Comparison of ENCODE assay signal across 21 mouse cellular contexts in genomic region chr16:73317644-73318043, GRCm38 (mm10).
DNase-seq lines count a peak whose midpoint lies in the region; ATAC-seq and TF ChIP-seq lines count a peak whose summit lies in the region.
"Had no signal": no experiment of that assay in that cellular context is flagged by ENCODE, and none has a peak within 500 bp of the region (broad histone marks: within the 10 kb centered on the region; RNA-seq: fewer than 3 reads in every experiment).

No protein-coding gene starts in this region.

- no peak for TF ChIP-seq POLR2A in brain, embryonic 14.5 days (IDR thresholded peaks at IDR 0.05; ENCODE audit: borderline replicate concordance, extremely low read depth, insufficient read depth, insufficient read length, poor library complexity, severe bottlenecking)

- H3K9ac ChIP-seq in forebrain, embryonic 15.5 days (replicated peaks), result no peak overlapping the region
- no peak overlapping the region for H3K9ac ChIP-seq in forebrain, embryonic 13.5 days
- H3K9ac ChIP-seq in forebrain, postnatal 0 days, result no peak overlapping the region
- no peak overlapping the region for H3K9ac ChIP-seq in forebrain, embryonic 12.5 days
- H3K9ac ChIP-seq: embryonic facial prominence, embryonic 13.5 days; embryonic facial prominence, embryonic 15.5 days had no signal

- peak; percentile 60 for DNase-seq in forebrain, postnatal 0 days
- DNase-seq in brain, embryonic 14.5 days (ENCODE audit: low read depth), result peak; percentile 66
- no peak for DNase-seq in ovary, postnatal 10 days (ENCODE audit: low spot score)
- DNase-seq in adrenal gland, adult 8-10 months, result no peak
- DNase-seq: adrenal gland, adult 2 months; adrenal gland, postnatal 14 days; adrenal gland, postnatal 36 days; cerebellum, adult 11 months; cerebellum, adult 18-20 months; cerebellum, adult 8-10 months; cerebellum, adult 9-11 months; cerebellum, postnatal 14 days; cerebellum, postnatal 36 days; embryo, embryonic 11 days; gastrocnemius, adult 2 months had no signal

- no peak overlapping the region for H3K27ac ChIP-seq in forebrain, embryonic 15.5 days (replicated peaks)
- no peak overlapping the region for H3K27ac ChIP-seq in forebrain, embryonic 13.5 days
- no peak overlapping the region for H3K27ac ChIP-seq in forebrain, postnatal 0 days (ENCODE audit: low read depth, low read length)
- no peak overlapping the region for H3K27ac ChIP-seq in forebrain, embryonic 12.5 days
- H3K27ac ChIP-seq: embryonic facial prominence, embryonic 13.5 days; embryonic facial prominence, embryonic 15.5 days; gastrocnemius, adult 2 months had no signal

- no peak overlapping the region for H3K4me2 ChIP-seq in forebrain, embryonic 15.5 days (replicated peaks)
- no peak overlapping the region for H3K4me2 ChIP-seq in forebrain, embryonic 13.5 days
- no peak overlapping the region for H3K4me2 ChIP-seq in forebrain, postnatal 0 days (ENCODE audit: low read depth)
- no peak overlapping the region for H3K4me2 ChIP-seq in forebrain, embryonic 12.5 days
- H3K4me2 ChIP-seq: embryonic facial prominence, embryonic 13.5 days; embryonic facial prominence, embryonic 15.5 days had no signal

- WGBS in forebrain, embryonic 15.5 days, result 63% methylated on average over 2 of the region's 2 CpGs
- WGBS in forebrain, embryonic 13.5 days, result 92% methylated on average over 2 of the region's 2 CpGs
- WGBS in forebrain, postnatal 0 days, result 59% methylated on average over 2 of the region's 2 CpGs
- WGBS in forebrain, embryonic 12.5 days, result 91% methylated on average over 2 of the region's 2 CpGs

- no peaks in the 10 kb centered on the region for H3K36me3 ChIP-seq in forebrain, embryonic 15.5 days
- no peaks in the 10 kb centered on the region for H3K36me3 ChIP-seq in forebrain, embryonic 13.5 days (ENCODE audit: poor library complexity, severe bottlenecking)
- no peaks in the 10 kb centered on the region for H3K36me3 ChIP-seq in forebrain, postnatal 0 days (ENCODE audit: insufficient read depth)
- H3K36me3 ChIP-seq in forebrain, embryonic 12.5 days (replicated peaks), result no peaks in the 10 kb centered on the region
- H3K36me3 ChIP-seq: embryonic facial prominence, embryonic 13.5 days; embryonic facial prominence, embryonic 15.5 days had no signal

- H3K9me3 ChIP-seq in forebrain, embryonic 15.5 days, result no peaks in the 10 kb centered on the region
- H3K9me3 ChIP-seq in forebrain, embryonic 13.5 days (replicated peaks), result no peaks in the 10 kb centered on the region
- H3K9me3 ChIP-seq in forebrain, postnatal 0 days (ENCODE audit: low read length), result no peaks in the 10 kb centered on the region
- no peaks in the 10 kb centered on the region for H3K9me3 ChIP-seq in forebrain, embryonic 12.5 days
- H3K9me3 ChIP-seq: embryonic facial prominence, embryonic 13.5 days; embryonic facial prominence, embryonic 15.5 days had no signal

- ATAC-seq in forebrain, embryonic 15.5 days (replicated peaks), result peak; percentile 41; the same call in 1 of the 2 replicates
- no peak for ATAC-seq in forebrain, embryonic 13.5 days
- ATAC-seq in forebrain, postnatal 0 days, result peak; percentile 45; the same call in 1 of the 2 replicates
- ATAC-seq in forebrain, embryonic 12.5 days (ENCODE audit: low FRiP score), result no peak

- TF ChIP-seq CTCF in forebrain, postnatal 0 days (IDR thresholded peaks at IDR 0.05; ENCODE audit: low read depth), result no peak
- TF ChIP-seq CTCF in brain, embryonic 14.5 days (IDR thresholded peaks at IDR 0.05; ENCODE audit: borderline replicate concordance, extremely low read depth, insufficient read depth, insufficient read length), result no peak

- H3K4me1 ChIP-seq in forebrain, embryonic 15.5 days, result no peaks in the 10 kb centered on the region
- H3K4me1 ChIP-seq in forebrain, embryonic 13.5 days, result no peaks in the 10 kb centered on the region
- no peaks in the 10 kb centered on the region for H3K4me1 ChIP-seq in forebrain, postnatal 0 days (ENCODE audit: insufficient read depth)
- no peaks in the 10 kb centered on the region for H3K4me1 ChIP-seq in forebrain, embryonic 12.5 days
- H3K4me1 ChIP-seq: embryonic facial prominence, embryonic 13.5 days; embryonic facial prominence, embryonic 15.5 days had no signal

- no peaks in the 10 kb centered on the region for H3K27me3 ChIP-seq in forebrain, embryonic 15.5 days
- no peaks in the 10 kb centered on the region for H3K27me3 ChIP-seq in forebrain, embryonic 13.5 days
- no peaks in the 10 kb centered on the region for H3K27me3 ChIP-seq in forebrain, postnatal 0 days (ENCODE audit: insufficient read depth, low read length)
- H3K27me3 ChIP-seq in forebrain, embryonic 12.5 days, result no peaks in the 10 kb centered on the region
- H3K27me3 ChIP-seq: embryonic facial prominence, embryonic 13.5 days; embryonic facial prominence, embryonic 15.5 days had no signal

- no peak overlapping the region for H3K4me3 ChIP-seq in forebrain, embryonic 15.5 days
- H3K4me3 ChIP-seq in forebrain, embryonic 13.5 days, result no peak overlapping the region
- no peak overlapping the region for H3K4me3 ChIP-seq in forebrain, postnatal 0 days (ENCODE audit: low read depth, low read length)
- H3K4me3 ChIP-seq in forebrain, embryonic 12.5 days (replicated peaks), result no peak overlapping the region
- H3K4me3 ChIP-seq: embryonic facial prominence, embryonic 13.5 days; embryonic facial prominence, embryonic 15.5 days; erythroblast, embryonic 14.5 days; gastrocnemius, adult 2 months had no signal

Comparison
In these comparisons a context has a peak if more than half of its experiments do, and no peak if none do; other contexts are left out.
1. ATAC-seq: peak in forebrain, embryonic 15.5 days (single experiment) and forebrain, postnatal 0 days (single experiment); none in forebrain, embryonic 13.5 days (single experiment) and forebrain, embryonic 12.5 days (single experiment).
2. DNase-seq: peak in forebrain, postnatal 0 days (single experiment) and brain, embryonic 14.5 days (single experiment); none in ovary, postnatal 10 days (single experiment) and adrenal gland, adult 8-10 months (single experiment).